In the genomic region with DNA sequence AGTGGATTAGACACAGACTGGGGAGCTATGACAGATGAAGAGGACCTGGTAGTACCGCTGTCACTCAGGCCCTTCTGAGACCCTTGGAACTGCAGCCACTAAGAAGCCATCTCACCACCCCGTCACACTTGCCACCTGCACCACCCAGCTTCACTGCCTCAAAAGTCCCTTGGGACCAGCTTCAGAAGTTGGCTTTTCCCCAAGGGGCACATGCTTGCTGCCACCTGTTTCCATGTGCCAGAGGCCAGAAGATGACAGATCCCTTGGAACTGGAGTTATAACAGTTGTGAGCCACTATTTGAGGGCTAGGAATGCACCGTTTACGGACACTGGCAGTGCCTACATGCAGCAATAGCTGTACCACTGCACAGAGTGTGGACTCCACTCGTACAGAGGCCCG, we compare ENCODE assay signal across 32 mouse cellular contexts. TPM values are rescaled to one million over a fixed set of nuclear protein-coding genes. Genes with fewer than 3 reads are reported as not detected.
DNase-seq lines count a peak whose midpoint lies in the region; ATAC-seq and TF ChIP-seq lines count a peak whose summit lies in the region.
"Had no signal": no experiment of that assay in that cellular context is flagged by ENCODE, and none has a peak within 500 bp of the region (broad histone marks: within the 10 kb centered on the region; RNA-seq: fewer than 3 reads in every experiment).

No protein-coding gene starts in this region.

- H3K4me3 ChIP-seq in heart, embryonic 10.5 days: no peak overlapping the region
- H3K4me3 ChIP-seq in heart, adult 2 months: no peak overlapping the region
- peak overlapping the region in 2 of 3 experiments; percentile 4 to 38 for H3K4me3 ChIP-seq in CH12.LX (replicated peaks in 1 of 3; ENCODE audit: low read depth in 2 of 3, low read length in 2 of 3, poor library complexity in 1 of 3)
- H3K4me3 ChIP-seq in small intestine, adult 2 months (ENCODE audit: low read depth, low read length): peak overlapping the region; percentile 8; the same call in 1 of the 2 replicates
- H3K4me3 ChIP-seq in stomach, postnatal 0 days (ENCODE audit: low read depth, low read length): no peak overlapping the region
- H3K4me3 ChIP-seq: embryonic facial prominence, embryonic 15.5 days; forebrain, embryonic 15.5 days; layer of hippocampus, adult 2 months; midbrain, embryonic 10.5 days had no signal

- H3K9me3 ChIP-seq in heart, embryonic 10.5 days: no peaks in the 10 kb centered on the region
- H3K9me3 ChIP-seq in CH12.LX (replicated peaks; ENCODE audit: low read length): peaks cover 5% of the 10 kb centered on the region
- H3K9me3 ChIP-seq in stomach, postnatal 0 days (ENCODE audit: control insufficient read depth, low read length): no peaks in the 10 kb centered on the region
- H3K9me3 ChIP-seq: embryonic facial prominence, embryonic 15.5 days; forebrain, embryonic 15.5 days; midbrain, embryonic 10.5 days had no signal

- H3K4me1 ChIP-seq in heart, embryonic 10.5 days: peaks cover 5% of the 10 kb centered on the region
- no peaks in the 10 kb centered on the region for H3K4me1 ChIP-seq in heart, adult 2 months (ENCODE audit: control insufficient read depth, insufficient read depth, low read length)
- H3K4me1 ChIP-seq in CH12.LX (ENCODE audit: control insufficient read depth in 1 of 2, insufficient read depth in 2 of 2): peaks cover 13 to 40% of the 10 kb centered on the region in 2 experiments
- H3K4me1 ChIP-seq in small intestine, adult 2 months (ENCODE audit: control insufficient read depth, insufficient read depth, insufficient read length, low read length): no peaks in the 10 kb centered on the region
- no peaks in the 10 kb centered on the region for H3K4me1 ChIP-seq in stomach, postnatal 0 days (replicated peaks; ENCODE audit: control insufficient read depth, insufficient read depth)
- H3K4me1 ChIP-seq: forebrain, embryonic 15.5 days; midbrain, embryonic 10.5 days had no signal

- in situ Hi-C loops in CH12.LX (cut with MboI; ENCODE audit: low pct_ligation_motif_present, low pct_unique_long_range_greater_than_20kb, low sequenced_read_pairs): no loop called here

- TF ChIP-seq EP300 in heart, adult 2 months (IDR thresholded peaks at IDR 0.05; ENCODE audit: insufficient read depth, low read depth, low read length): no peak
- TF ChIP-seq EP300 in CH12.LX (IDR thresholded peaks at IDR 0.05; ENCODE audit: low read length): no peak; the same call in 1 of the 2 replicates
- TF ChIP-seq EP300 in stomach, postnatal 0 days (optimal IDR thresholded peaks at IDR 0.05): no peak

- H3K27me3 ChIP-seq in heart, embryonic 10.5 days (ENCODE audit: insufficient read depth, poor library complexity, severe bottlenecking): no peaks in the 10 kb centered on the region
- H3K27me3 ChIP-seq in heart, adult 2 months (ENCODE audit: control insufficient read depth, insufficient read depth, low read length): no peaks in the 10 kb centered on the region
- H3K27me3 ChIP-seq in CH12.LX (replicated peaks): no peaks in the 10 kb centered on the region
- peaks cover 9% of the 10 kb centered on the region for H3K27me3 ChIP-seq in small intestine, adult 2 months (ENCODE audit: control insufficient read depth, insufficient read depth, low read length)
- H3K27me3 ChIP-seq in stomach, postnatal 0 days (ENCODE audit: control insufficient read depth, insufficient read depth, low read length): no peaks in the 10 kb centered on the region
- H3K27me3 ChIP-seq: embryonic facial prominence, embryonic 15.5 days; forebrain, embryonic 15.5 days had no signal

- WGBS in heart, embryonic 10.5 days: 95% methylated on average over 6 of the region's 6 CpGs
- 97% methylated on average over 6 of the region's 6 CpGs for WGBS in heart, adult 2 months
- 93% methylated on average over 6 of the region's 6 CpGs for WGBS in small intestine, adult 2 months
- WGBS in stomach, postnatal 0 days: 94% methylated on average over 6 of the region's 6 CpGs

- H3K27ac ChIP-seq in heart, embryonic 10.5 days: no peak overlapping the region
- no peak overlapping the region for H3K27ac ChIP-seq in heart, adult 2 months
- H3K27ac ChIP-seq in CH12.LX (ENCODE audit: insufficient read depth, low read depth): no peak overlapping the region
- H3K27ac ChIP-seq in small intestine, adult 2 months (ENCODE audit: insufficient read depth, low read depth, low read length): no peak overlapping the region
- H3K27ac ChIP-seq in stomach, postnatal 0 days (replicated peaks): no peak overlapping the region
- H3K27ac ChIP-seq: embryonic facial prominence, embryonic 15.5 days; forebrain, embryonic 15.5 days; hindbrain, embryonic 14.5 days; layer of hippocampus, adult 2 months; midbrain, embryonic 10.5 days had no signal

- intact Hi-C loops in heart, adult 2 months (cut with DNase I): no loop called here

- no peak overlapping the region for H3K4me2 ChIP-seq in CH12.LX (ENCODE audit: insufficient read depth, low read depth, poor library complexity, severe bottlenecking)
- H3K4me2 ChIP-seq in stomach, postnatal 0 days (replicated peaks; ENCODE audit: low read depth): no peak overlapping the region
- H3K4me2 ChIP-seq: embryonic facial prominence, embryonic 15.5 days; forebrain, embryonic 15.5 days; hindbrain, embryonic 14.5 days had no signal

- no peak for TF ChIP-seq RAD21 in CH12.LX (IDR thresholded peaks at IDR 0.05; ENCODE audit: low read depth, low read length)

- no peak for TF ChIP-seq CTCF in heart, adult 2 months (IDR thresholded peaks at IDR 0.05)
- TF ChIP-seq CTCF in CH12.LX (conservative IDR thresholded peaks at IDR 0.05 in 1 of 2, IDR thresholded peaks at IDR 0.05 in 1 of 2; ENCODE audit: low read depth in 2 of 2, low read length in 2 of 2): no peak
- TF ChIP-seq CTCF in small intestine, adult 2 months (IDR thresholded peaks at IDR 0.05; ENCODE audit: extremely low read depth, insufficient read length, insufficient replicate concordance, low read depth, low read length): no peak
- TF ChIP-seq CTCF in stomach, postnatal 0 days (IDR thresholded peaks at IDR 0.05; ENCODE audit: low read depth): no peak

- DNase-seq in heart, embryonic 10.5 days (ENCODE audit: low spot score): peak; percentile 68
- DNase-seq in heart, adult 2 months: no peak
- DNase-seq in CH12.LX (ENCODE audit: extremely low read depth): peak; percentile 65
- DNase-seq in stomach, postnatal 0 days (ENCODE audit: low spot score): no peak
- DNase-seq in kidney, adult 18-20 months: no peak
- DNase-seq: adrenal gland, adult 8-10 months; cerebellum, adult 18-20 months; cerebellum, postnatal 36 days; embryo, embryonic 11 days; gastrocnemius, postnatal 25 days; heart, postnatal 4 days; kidney, adult 9 months; kidney, postnatal 14 days; layer of hippocampus, postnatal 36 days; retina, postnatal 1 day; right cerebral cortex, postnatal 25 days had no signal

- H3K36me3 ChIP-seq in heart, embryonic 10.5 days: peaks cover 82% of the 10 kb centered on the region
- no peaks in the 10 kb centered on the region for H3K36me3 ChIP-seq in heart, adult 2 months (ENCODE audit: control insufficient read depth, insufficient read depth, low read length)
- H3K36me3 ChIP-seq in CH12.LX (replicated peaks in 1 of 2; ENCODE audit: control insufficient read depth in 1 of 2, insufficient read depth in 1 of 2, low read length in 1 of 2): peaks cover 23 to 88% of the 10 kb centered on the region in 2 experiments
- peaks cover 12% of the 10 kb centered on the region for H3K36me3 ChIP-seq in small intestine, adult 2 months (ENCODE audit: control insufficient read depth, insufficient read depth, low read length)
- peaks cover 2% of the 10 kb centered on the region; the same call in 1 of the 2 replicates for H3K36me3 ChIP-seq in stomach, postnatal 0 days (ENCODE audit: control insufficient read depth, insufficient read depth, low read length)
- H3K36me3 ChIP-seq: forebrain, embryonic 15.5 days had no signal

- peak; percentile 28; the same call in 1 of the 2 replicates for ATAC-seq in stomach, postnatal 0 days (ENCODE audit: low FRiP score, low TSS enrichment)
- no peak for ATAC-seq in inflammation-experienced regulatory T-cells, adult 6 months
- ATAC-seq: activated CD4-positive, CD25-positive, alpha-beta regulatory T cell, adult 4 months; forebrain, embryonic 15.5 days; lung, postnatal 0 days had no signal

- no peak overlapping the region for H3K9ac ChIP-seq in heart, adult 2 months (ENCODE audit: low read depth, low read length)
- no peak overlapping the region for H3K9ac ChIP-seq in CH12.LX (ENCODE audit: insufficient read depth, low read depth)
- no peak overlapping the region for H3K9ac ChIP-seq in stomach, postnatal 0 days (ENCODE audit: low read length)
- H3K9ac ChIP-seq: embryonic facial prominence, embryonic 15.5 days; forebrain, embryonic 15.5 days; hindbrain, embryonic 14.5 days had no signal

- TF ChIP-seq POLR2A in heart, adult 2 months (IDR thresholded peaks at IDR 0.05; ENCODE audit: insufficient read depth, low read depth, low read length): no peak
- no peak for TF ChIP-seq POLR2A in CH12.LX (IDR thresholded peaks at IDR 0.05; ENCODE audit: low read depth, low read length)
- TF ChIP-seq POLR2A in small intestine, adult 2 months (IDR thresholded peaks at IDR 0.05; ENCODE audit: low read depth, low read length): no peak

- no peaks in the 10 kb centered on the region for H3K79me2 ChIP-seq in heart, adult 2 months (replicated peaks; ENCODE audit: control insufficient read depth, insufficient read depth, low read length)
- H3K79me2 ChIP-seq in CH12.LX (replicated peaks; ENCODE audit: control insufficient read depth, extremely low read depth, insufficient read depth, poor library complexity, severe bottlenecking): no peaks in the 10 kb centered on the region

- dilution Hi-C loops in CH12.LX (cut with MboI; ENCODE audit: extremely low pct_ligation_motif_present, extremely low pct_unique_long_range_greater_than_20kb, low sequenced_read_pairs): no loop called here

RNA-seq across cellular contexts. Expression of a gene that starts 11.0 kb away (rescaled TPM):
- polyA plus RNA-seq in heart, embryonic 10.5 days (2016; fragmentation: Nextera tagmentation; extraction: Ambion mirVana): not detected in 2 replicates
- total RNA-seq in heart, adult 2 months (2021): not detected
- polyA plus RNA-seq in heart, adult 2 months (2012; rRNA removed): not detected in 2 replicates
- total RNA-seq in CH12.LX (2012; rRNA removed) (not detected in 2 replicates), CH12.LX (2014; rRNA removed) (not detected in 2 replicates)
- polyA plus RNA-seq in CH12.LX (2012; ENCODE audit: insufficient read length, low read depth): not detected in 2 replicates
- 1.6 TPM in 1 of 2 replicates, not detected in the other for polyA plus RNA-seq in small intestine, adult 2 months (2012; rRNA removed)
- 0.64 TPM in 1 of 2 replicates, not detected in the other for polyA plus RNA-seq in stomach, postnatal 0 days (2015; fragmentation: Nextera tagmentation; extraction: Ambion mirVana)
- not detected for polyA plus RNA-seq in inflammation-experienced regulatory T-cells, adult 6 months (2017; shearing (Covaris generic))
- total RNA-seq: heart, postnatal 4 days; layer of hippocampus, postnatal 36 days; midbrain, postnatal 0 days had no signal
- polyA plus RNA-seq: activated CD4-positive, CD25-positive, alpha-beta regulatory T cell, adult 4 months; forebrain, embryonic 15.5 days; heart, embryonic 16.5 days; hindbrain, embryonic 14.5 days; liver, embryonic 16.5 days; lung, postnatal 0 days; midbrain, embryonic 10.5 days; midbrain, postnatal 0 days; neural tube, embryonic 11.5 days; testis, adult 2 months had no signal

RNA-seq across cellular contexts. Expression of a gene that starts 14.8 kb away (rescaled TPM):
- polyA plus RNA-seq in heart, embryonic 10.5 days (2016; fragmentation: Nextera tagmentation; extraction: Ambion mirVana): 131 and 149 TPM in 2 replicates
- 10 to 100 TPM; 12.4 to 15.9 TPM for total RNA-seq in heart, adult 2 months (2021)
- polyA plus RNA-seq in heart, adult 2 months (2012; rRNA removed): 20.8 and 22.3 TPM in 2 replicates
- total RNA-seq in CH12.LX (2012; rRNA removed): 99.1 and 99.9 TPM in 2 replicates
- total RNA-seq in CH12.LX (2014; rRNA removed): 102 and 104 TPM in 2 replicates
- polyA plus RNA-seq in CH12.LX (2012; ENCODE audit: insufficient read length, low read depth): 135 and 144 TPM in 2 replicates
- 52.3 and 108 TPM in 2 replicates for polyA plus RNA-seq in small intestine, adult 2 months (2012; rRNA removed)
- polyA plus RNA-seq in stomach, postnatal 0 days (2015; fragmentation: Nextera tagmentation; extraction: Ambion mirVana): 55.6 and 58.1 TPM in 2 replicates
- 100 to 1,000 TPM in 1 of 3 experiments, 10 to 100 TPM in 2; 46.3 to 105 (median 50.5) TPM for polyA plus RNA-seq in inflammation-experienced regulatory T-cells, adult 6 months (2017; shearing (Covaris generic))

RNA-seq across cellular contexts. Expression of a gene that starts 16.8 kb away (rescaled TPM):
- polyA plus RNA-seq in heart, embryonic 10.5 days (2016; fragmentation: Nextera tagmentation; extraction: Ambion mirVana): not detected in 2 replicates
- total RNA-seq in heart, adult 2 months (2021): not detected
- polyA plus RNA-seq in heart, adult 2 months (2012; rRNA removed): 0.84 and 0.85 TPM in 2 replicates
- total RNA-seq in CH12.LX (2012; rRNA removed): not detected in 2 replicates
- not detected in 2 replicates for total RNA-seq in CH12.LX (2014; rRNA removed)
- not detected in 2 replicates for polyA plus RNA-seq in CH12.LX (2012; ENCODE audit: insufficient read length, low read depth)
- 0.70 TPM in 1 of 2 replicates, not detected in the other for polyA plus RNA-seq in small intestine, adult 2 months (2012; rRNA removed)
- 20.1 and 24.9 TPM in 2 replicates for polyA plus RNA-seq in stomach, postnatal 0 days (2015; fragmentation: Nextera tagmentation; extraction: Ambion mirVana)
- polyA plus RNA-seq in inflammation-experienced regulatory T-cells, adult 6 months (2017; shearing (Covaris generic)): not detected
- total RNA-seq: gastrocnemius, postnatal 25 days; heart, postnatal 4 days; layer of hippocampus, adult 2 months; layer of hippocampus, postnatal 36 days; left cerebral cortex, postnatal 25 days; midbrain, postnatal 0 days had no signal
- polyA plus RNA-seq: activated CD4-positive, CD25-positive, alpha-beta regulatory T cell, adult 4 months; forebrain, embryonic 15.5 days; heart, embryonic 16.5 days; hindbrain, embryonic 14.5 days; intestine, embryonic 14.5 days; liver, embryonic 16.5 days; lung, postnatal 0 days; midbrain, embryonic 10.5 days; neural tube, embryonic 11.5 days had no signal

RNA-seq across cellular contexts. Expression of a gene that starts 22.7 kb away (rescaled TPM):
- 0.44 TPM in 1 of 2 replicates, not detected in the other for polyA plus RNA-seq in heart, embryonic 10.5 days (2016; fragmentation: Nextera tagmentation; extraction: Ambion mirVana)
- total RNA-seq in heart, adult 2 months (2021): not detected
- not detected in 2 replicates for polyA plus RNA-seq in heart, adult 2 months (2012; rRNA removed)
- total RNA-seq in CH12.LX (2012; rRNA removed) (0.59 and 1.0 TPM in 2 replicates), CH12.LX (2014; rRNA removed) (1.7 and 2.7 TPM in 2 replicates)
- 2.0 and 2.1 TPM in 2 replicates for polyA plus RNA-seq in CH12.LX (2012; ENCODE audit: insufficient read length, low read depth)
- 2.2 and 6.7 TPM in 2 replicates for polyA plus RNA-seq in small intestine, adult 2 months (2012; rRNA removed)
- 199 and 225 TPM in 2 replicates for polyA plus RNA-seq in stomach, postnatal 0 days (2015; fragmentation: Nextera tagmentation; extraction: Ambion mirVana)
- not detected for polyA plus RNA-seq in inflammation-experienced regulatory T-cells, adult 6 months (2017; shearing (Covaris generic))
- total RNA-seq: heart, postnatal 4 days had no signal
- polyA plus RNA-seq: activated CD4-positive, CD25-positive, alpha-beta regulatory T cell, adult 4 months; forebrain, embryonic 15.5 days; midbrain, postnatal 0 days; testis, adult 2 months had no signal

RNA-seq across cellular contexts. Expression of a gene that starts 29.7 kb away (rescaled TPM):
- polyA plus RNA-seq in heart, embryonic 10.5 days (2016; fragmentation: Nextera tagmentation; extraction: Ambion mirVana): 16.8 and 17.5 TPM in 2 replicates
- 10 to 100 TPM; 11.9 to 14.6 TPM for total RNA-seq in heart, adult 2 months (2021)
- polyA plus RNA-seq in heart, adult 2 months (2012; rRNA removed): 19.1 and 25.9 TPM in 2 replicates
- 8.9 and 11.5 TPM in 2 replicates for total RNA-seq in CH12.LX (2012; rRNA removed)
- 12.9 and 13.2 TPM in 2 replicates for total RNA-seq in CH12.LX (2014; rRNA removed)
- 15.9 and 17.5 TPM in 2 replicates for polyA plus RNA-seq in CH12.LX (2012; ENCODE audit: insufficient read length, low read depth)
- polyA plus RNA-seq in small intestine, adult 2 months (2012; rRNA removed): 19.7 and 44.8 TPM in 2 replicates
- polyA plus RNA-seq in stomach, postnatal 0 days (2015; fragmentation: Nextera tagmentation; extraction: Ambion mirVana): 9.7 and 9.8 TPM in 2 replicates
- polyA plus RNA-seq in inflammation-experienced regulatory T-cells, adult 6 months (2017; shearing (Covaris generic)): 10 to 100 TPM; 11.2 to 14.6 (median 14.4) TPM

Comparison
In these comparisons a context has a peak if more than half of its experiments do, and no peak if none do; other contexts are left out.
1. DNase-seq: peak in heart, embryonic 10.5 days (single experiment) and CH12.LX (single experiment); none in heart, adult 2 months (0 of 2), stomach, postnatal 0 days (single experiment) and kidney, adult 18-20 months (single experiment).
2. H3K4me3 ChIP-seq: peak in CH12.LX (2 of 3) and small intestine, adult 2 months (single experiment); none in heart, embryonic 10.5 days (single experiment), heart, adult 2 months (single experiment) and stomach, postnatal 0 days (single experiment).
3. RNA of a gene that starts 16.8 kb away (polyA plus RNA-seq): 20.1 to 24.9 TPM in stomach, postnatal 0 days; 0.84 to 0.85 TPM in heart, adult 2 months, 0.70 TPM in small intestine, adult 2 months, not detected in heart, embryonic 10.5 days, not detected in CH12.LX and not detected in inflammation-experienced regulatory T-cells, adult 6 months; every median in the first group is over 10 times any median in the second.